Mouse (Mus musculus) cerebellum, adult 2 months (tissue): ENCODE measurements around the gene Cbwd1.

ENCODE experiments used
- CTCF ChIP-seq: fragments of 200-500 bp; IDR thresholded peaks from 2 replicates; pipeline ENCODE4 v1.5.1; 2011; ENCODE audit warnings: low read depth, mild to moderate bottlenecking, control low read depth, low read length, moderate library complexity, borderline replicate concordance; ENCODE audit not compliant: insufficient read depth
- POLR2A ChIP-seq: fragments of 200-500 bp; IDR thresholded peaks from 2 replicates; pipeline ENCODE4 v1.6.1; 2011; ENCODE audit warnings: low read length, control low read depth, borderline replicate concordance; ENCODE audit not compliant: insufficient read depth

- TF ChIP-seq CTCF (no peak), POLR2A (no peak)
Observed at GRCm38 (mm10) chr19:24896536-24896935, 64.9 kb downstream of the Cbwd1 start.
